Mouse (Mus musculus): ENCODE measurements at regions not wholly inside any gene's neighbourhood (a gene's known extent, or its start where the extent isn't known, plus 50 kb on each side); places are given as distances from the start of the nearest gene placed in this dataset.

DNA sequence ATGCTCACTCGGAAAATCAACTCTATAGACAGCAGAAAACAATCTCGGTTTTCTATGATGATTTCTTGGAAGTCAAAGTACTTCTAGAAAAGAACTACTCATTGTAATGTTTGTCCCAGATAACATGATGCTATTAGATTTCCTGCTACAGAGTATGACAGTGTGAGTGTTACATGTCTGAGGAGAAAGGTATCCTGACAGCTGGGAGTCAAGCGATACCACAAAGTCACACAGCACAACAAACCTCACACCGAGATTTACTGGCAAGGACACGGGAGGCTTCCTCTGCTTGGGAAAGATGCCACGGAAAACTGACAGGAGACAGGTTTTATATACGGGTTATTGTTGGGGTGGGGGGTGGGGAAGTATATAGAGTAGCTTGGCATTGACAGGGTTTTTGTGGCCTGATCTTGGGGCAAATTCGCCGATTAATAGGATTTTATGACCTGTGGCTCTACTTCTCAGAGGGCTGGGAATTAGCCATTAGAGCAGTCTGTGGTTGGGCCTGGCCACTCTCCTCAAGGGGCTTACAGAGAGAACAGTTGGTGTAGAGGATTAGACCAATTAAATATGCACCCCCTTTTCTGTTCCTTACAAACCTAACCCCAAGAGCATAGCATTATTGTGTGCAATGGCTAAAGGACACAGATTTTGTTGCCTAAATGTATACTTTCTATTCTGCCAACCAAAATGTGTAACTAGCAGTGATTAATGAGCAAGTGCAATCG lies 209.2 kb upstream of the Sfrp2 start:
- ATAC-seq, result no peak

DNA sequence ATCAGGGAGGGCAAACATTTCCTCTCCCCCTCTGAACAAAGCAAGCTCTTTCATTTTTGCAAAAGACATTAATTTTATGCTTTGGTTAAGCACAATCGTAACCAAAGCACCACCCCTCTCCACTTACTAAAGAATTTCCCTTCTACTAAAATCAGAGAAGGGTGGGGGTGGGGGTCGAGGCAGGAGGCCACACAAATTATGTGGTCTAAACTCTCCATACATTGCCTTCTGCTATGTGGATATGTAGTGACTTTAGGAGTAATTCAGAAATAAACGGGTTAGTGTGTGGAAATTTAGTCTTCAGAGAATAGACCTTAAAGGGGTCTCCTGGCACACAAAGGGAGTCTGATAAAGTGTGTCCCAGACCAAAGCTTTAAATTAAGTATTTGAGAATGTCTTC lies 204.1 kb upstream of the Sfrp2 start:
- ATAC-seq, result no peak

DNA sequence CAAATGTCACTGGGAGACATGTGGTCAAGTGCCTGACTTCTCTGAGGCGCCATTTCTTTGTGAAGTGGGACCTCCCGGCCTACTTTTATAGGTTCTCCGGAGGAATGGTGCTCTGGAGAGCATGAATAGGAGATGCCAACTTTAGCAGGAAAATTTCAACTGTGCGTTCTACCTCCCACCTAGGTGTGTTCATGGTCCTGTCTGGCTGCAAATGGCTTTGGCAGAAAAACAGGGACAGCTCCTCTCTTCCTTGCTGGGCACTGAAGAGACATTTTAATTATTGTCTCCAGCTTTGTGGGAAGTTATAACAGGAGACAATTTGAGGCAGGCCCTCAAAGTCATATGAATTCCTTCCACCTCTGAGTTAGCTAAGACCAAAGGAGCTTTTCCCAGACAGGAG lies 190.6 kb upstream of the Sfrp2 start:
- no peak for ATAC-seq

DNA sequence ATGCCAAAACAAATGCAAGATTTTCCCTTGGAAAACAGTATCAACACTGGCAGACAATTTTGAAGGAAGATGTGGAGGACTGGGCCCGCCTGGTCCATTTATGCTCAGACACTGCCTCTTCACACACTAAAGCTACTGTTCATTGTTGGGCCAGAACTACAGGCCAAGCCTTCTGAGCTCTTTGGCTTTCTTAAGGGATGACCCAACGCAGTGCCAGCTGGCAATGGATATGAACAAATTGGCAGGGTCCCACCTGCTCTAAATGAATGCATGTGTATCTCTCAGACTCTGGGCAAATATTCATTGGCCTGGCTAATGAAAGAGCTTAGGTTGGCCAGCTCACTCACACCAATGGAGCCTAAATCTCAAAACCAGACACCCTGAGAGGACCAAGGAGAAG lies 190.0 kb upstream of the Sfrp2 start:
- no peak for ATAC-seq

DNA sequence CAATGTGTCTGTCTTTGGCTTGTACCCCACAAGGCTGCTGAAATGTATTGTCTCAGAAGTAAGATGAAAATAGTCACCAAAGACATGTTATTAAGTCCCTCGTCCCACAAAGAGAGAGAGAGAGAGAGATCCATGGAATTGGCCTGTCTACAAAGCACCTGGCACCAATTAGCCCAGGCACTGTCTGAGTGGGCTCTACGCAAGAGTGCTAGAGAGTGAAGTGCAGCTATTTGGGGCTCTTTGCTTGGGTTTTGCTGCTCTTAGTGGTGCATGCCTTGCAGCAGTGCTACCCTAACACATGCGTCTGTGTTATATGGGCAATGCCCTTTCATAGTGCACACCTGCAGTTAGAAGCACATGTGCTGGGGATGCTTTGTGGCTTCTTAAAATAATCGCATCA lies 185.4 kb upstream of the Sfrp2 start:
- ATAC-seq, result no peak

DNA sequence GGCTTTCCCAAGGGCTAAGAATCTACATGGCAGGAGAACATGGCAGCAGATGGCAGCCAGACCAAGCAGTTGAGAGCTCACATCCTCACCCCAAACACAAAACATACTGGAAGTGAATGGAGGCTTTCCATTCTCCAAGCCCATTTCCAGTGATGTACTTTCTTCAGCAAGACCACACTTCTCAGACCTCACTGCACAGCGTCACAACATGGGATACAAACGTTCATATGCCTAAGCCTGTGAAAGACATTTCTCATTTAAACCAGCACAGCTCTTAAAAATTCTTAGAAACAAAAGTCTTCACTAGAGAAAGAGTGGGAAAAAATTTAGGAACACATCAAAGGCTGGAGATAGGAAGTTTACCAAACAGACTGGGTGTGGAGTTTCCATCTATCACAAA lies 183.9 kb upstream of the Sfrp2 start:
- no peak for ATAC-seq

DNA sequence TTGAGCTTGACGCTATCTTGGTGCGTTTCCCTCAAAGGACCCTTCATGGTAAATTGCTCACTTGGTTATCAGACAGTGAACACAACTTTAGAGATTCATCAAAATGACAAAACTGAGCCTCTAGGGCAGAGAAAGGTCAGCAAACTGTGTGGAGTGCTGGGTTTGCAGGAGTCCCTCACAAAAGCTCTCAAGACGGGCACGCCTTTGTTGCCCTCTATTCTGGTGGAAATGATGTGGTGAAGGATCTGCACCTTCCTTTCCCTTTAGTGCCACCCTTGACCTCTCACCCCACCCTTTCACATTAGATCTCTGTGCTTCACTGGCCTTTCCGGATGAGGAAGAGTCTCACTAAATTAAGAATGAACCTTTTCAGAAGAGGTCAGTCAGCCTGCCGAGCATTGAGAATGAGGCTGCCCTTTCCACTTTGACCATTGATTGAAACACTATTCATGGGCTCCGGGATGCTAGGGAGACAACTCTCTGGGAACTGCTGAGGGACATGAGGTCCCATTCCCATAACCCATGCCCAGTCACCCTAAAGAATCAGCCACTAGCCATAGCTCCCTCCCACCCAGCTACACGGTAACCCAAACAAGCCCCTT lies 182.9 kb upstream of the Sfrp2 start:
- ATAC-seq, result no peak

DNA sequence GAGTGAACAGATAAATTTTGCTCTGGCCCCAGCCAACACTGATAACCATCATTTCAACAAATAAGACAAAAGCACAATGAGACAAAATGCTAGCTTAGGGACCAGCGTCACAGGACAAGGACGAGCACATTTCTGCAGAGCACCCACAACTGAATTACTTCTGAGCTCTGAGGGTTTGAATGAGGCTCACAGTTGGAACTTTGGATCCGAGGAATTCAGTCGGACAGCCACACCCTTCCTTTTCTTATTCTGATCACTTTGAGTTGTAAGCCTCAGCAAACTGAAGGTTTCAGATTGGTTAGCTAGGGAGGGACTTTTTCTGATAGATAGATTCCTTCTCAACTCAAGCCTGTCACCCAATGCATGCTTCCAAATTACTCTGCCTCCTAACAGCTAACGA lies 180.0 kb upstream of the Sfrp2 start:
- ATAC-seq, result no peak

DNA sequence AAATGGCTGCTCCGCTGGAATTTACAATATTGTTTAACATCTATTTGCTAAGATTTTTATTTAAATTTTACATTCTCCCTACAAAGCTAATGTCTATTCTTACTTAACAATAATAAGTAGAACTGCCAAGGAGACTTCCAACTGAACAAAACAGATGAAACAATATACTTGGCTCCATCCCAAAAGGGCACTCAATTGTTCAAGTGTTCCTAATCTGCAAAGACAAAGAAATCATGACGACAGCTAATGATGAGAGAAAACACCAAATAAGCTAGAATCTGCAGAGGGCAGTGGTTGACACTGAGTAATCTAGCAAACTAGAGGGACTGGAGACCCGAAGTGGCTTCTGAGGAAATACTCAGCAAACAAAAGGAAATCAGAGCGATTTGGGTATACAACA lies 179.6 kb upstream of the Sfrp2 start:
- ATAC-seq, result no peak

DNA sequence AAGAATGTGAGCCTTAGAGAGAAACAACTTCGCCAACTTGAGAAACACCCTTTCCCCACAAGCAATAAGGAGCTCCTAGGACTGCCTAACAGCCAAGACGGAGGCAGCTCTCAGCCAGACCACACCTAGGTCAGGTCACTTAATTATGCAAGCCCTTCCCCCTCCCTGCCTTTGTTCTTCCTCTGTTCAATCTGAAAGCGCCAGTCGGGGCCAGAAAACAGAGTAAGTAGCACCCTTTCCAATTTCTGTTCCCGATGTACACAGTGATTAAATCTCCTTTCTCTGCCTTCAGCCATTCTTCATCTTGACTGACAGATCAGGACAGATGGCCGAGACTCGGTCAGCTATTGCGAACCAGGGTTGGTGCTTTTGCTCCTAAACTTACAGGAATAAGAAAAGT lies 177.0 kb upstream of the Sfrp2 start:
- no peak for ATAC-seq

DNA sequence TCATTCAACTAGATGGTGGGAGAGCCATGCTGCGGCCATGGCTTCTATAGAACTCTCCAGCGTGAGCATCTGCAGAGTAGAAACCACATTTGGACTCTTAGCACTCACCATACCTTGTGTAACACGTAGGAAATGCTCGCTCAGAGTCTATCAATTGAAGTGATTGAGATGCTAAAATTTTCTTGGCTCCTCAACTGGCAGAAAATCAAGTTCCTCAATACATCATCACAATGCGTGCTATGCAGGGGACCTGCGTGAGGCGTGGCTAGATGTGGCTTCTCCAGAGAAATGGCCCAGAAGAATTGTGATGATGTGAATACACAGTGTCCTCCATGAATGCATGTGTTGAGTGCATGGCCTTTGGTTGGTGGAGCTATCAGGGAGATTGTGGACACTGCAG lies 174.9 kb upstream of the Sfrp2 start:
- ATAC-seq, result no peak

DNA sequence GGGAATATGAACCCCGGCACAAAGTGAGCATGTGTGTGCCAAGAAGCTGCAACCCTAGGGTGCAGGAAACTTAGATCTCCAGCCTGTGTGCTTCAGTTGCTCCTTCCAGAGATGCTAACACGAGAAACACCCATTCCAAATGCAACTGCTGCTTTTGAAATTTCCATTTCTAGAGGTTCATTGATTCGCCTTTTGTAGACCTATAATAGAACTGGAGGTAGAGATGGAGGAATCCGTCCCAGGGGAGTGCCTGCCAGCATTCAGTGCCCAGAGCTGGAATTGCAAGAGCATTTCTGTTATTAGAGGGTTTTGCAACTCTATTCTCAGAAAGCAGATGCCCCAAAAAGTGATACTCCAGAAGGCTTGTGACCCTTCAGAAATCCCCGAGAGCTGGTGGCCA lies 172.8 kb upstream of the Sfrp2 start:
- ATAC-seq, result no peak

DNA sequence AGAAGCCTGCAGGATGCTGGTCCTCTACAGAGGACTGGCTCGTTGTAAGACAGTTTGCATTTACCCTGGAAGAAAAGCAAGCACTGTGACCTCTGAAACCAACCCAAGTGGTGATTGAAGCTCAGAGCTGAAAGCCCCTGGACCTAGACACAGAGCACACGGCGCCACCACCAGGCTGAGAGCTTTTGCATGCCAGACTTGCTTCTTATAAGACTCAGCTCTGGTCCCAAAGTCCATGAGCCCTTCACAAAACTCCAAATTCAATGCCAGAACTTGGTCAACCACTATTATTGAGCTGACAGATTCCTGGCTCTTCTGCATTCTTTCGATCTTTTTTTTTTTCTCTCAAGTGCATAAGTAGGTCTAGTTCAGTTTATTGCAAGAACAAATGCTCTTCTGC lies 164.6 kb upstream of the Sfrp2 start:
- no peak for ATAC-seq

DNA sequence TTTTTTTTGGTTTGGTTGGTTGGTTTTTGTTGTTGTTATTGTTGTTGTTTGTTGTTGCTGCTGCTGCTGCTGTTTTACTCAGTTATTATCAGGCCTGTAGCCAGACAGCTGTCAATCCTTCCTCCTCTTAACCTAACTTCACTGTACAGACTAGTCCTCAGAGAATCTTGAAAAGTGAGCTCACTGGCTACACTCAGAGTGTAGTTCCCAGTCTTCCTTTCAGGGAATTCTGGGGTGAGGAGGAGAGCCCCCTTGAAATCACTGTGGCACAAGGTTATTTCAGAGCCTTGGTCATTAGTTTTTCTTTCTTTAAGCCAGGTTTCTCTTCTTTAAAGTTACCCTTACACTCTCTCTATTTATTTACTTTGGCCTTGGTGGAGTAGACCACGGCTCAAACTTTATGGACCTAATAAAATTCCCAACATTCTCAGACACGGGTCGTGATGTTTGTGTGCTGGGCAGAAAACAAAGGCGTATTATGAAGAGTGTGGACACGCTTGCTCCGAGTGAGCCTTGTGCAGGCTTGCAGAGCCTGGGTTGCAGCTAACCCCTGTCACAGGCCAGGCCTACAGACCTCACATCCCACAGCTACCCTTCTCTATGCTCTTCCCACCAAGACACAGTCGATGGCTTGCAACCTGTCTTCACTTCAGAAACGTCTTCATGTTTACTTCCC lies 156.9 kb upstream of the Sfrp2 start:
- ATAC-seq, result no peak

DNA sequence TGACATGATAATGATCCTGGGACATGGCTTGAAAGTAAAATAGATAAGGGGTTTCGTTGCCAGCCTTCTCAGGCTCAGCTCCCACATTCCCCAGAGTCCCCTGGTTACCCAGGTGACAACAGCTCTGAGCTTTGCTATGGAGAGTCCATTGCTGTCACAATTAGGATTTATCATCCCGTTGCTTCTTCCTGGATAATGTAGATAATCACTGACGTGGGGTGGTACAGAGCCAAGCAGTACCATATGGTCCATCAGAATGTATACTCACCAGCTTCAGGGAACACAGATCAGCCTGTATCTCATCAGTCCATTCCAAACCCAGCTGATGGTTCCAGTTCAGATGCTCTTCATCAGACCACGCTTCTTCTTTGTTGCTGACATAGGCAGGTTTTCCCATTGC lies 145.7 kb upstream of the Sfrp2 start:
- no peak for ATAC-seq

DNA sequence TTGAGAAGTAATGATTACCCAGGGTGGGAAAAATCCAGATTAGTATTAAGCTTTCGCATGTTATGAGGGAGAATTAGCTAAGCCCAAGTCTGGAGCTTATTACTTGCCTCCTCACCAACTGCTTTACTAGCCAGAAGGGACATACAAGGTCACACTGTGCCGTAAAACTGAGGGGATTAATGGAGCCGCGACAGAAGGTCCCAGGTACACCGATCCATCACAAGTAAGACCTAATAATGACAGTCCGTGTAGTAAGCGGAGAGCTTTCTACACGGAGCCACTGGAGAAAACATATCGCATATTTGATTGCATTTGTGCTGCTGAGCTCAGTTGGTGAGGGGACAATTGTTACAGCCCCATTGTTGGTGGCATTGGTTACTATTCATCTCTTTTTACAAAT lies 133.1 kb upstream of the Sfrp2 start:
- ATAC-seq, result no peak

DNA sequence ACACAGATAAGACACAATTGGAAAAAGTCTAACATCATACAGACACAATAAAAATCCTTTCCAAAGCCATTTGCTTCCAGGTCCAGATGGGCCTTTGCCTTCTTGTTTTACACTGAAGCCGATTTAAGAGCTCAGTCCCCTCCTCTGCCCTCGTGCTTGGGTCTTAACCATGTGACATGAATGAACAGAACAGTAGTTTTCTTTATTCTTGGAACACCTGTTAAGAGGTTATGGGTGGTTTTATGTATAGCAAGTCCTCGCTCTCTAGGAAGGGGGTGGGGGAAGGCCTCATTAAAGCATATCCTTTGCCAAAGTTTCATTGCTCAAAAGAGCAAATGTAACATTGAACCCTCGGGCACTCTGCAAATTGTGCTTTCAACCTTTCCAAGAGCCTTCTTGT lies 125.7 kb upstream of the Sfrp2 start:
- ATAC-seq, result no peak

DNA sequence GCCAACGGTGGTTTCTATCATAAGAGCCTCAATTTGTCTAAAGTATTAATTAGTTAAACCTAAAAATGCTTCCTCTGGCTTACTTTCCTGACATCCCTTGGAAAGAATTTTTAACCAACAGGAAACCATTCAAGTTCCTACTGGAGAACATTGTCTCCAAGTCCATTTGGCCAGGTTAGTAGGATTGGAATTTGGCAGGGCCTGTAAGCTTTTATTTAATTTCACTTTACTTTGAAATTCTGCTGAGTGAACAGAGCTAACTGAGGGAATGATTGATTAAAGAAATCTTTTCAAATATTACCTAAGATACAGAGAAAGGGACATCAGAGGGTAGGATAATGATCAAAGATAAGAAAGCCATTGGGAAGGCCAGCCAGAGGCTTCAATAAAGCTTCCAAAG lies 102.4 kb upstream of the Sfrp2 start:
- ATAC-seq, result no peak

DNA sequence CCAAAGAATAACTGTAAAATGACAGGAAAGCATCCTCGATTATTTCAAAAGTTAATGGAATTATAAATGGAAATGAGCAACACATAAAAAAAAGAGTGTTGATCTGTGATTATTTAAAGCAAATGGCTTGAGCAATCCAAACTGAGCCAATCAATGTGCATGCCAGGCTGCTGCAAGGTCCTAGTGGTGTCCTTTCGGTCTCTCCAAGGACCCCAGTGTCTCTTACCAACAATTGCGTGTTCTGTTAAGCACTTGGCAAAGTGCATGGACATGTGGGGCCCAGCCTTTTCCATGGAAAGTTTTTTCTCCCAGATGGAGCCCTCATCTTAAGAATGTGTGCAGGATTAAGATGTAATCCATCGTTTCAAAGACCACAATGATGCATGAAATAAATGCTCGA lies 90.0 kb upstream of the Sfrp2 start:
- no peak for ATAC-seq

DNA sequence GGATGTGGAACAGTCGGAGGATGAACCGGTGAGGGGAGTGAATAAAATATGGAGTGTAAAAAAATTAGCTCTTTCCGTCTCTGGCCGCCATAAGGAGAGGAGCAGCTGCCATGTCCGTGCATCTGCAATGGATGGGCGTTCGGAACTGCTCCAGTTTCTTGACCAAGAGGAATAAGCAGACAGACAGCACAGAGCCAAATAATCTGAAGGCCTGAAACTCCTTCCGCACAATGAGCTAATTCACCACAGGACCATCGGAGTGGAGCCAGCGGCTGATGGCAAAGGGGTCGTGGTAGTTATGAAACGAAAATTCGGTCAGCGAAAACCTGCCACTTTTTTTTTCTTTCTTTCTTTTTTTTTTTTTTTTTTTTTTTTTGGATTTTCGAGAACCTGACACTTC lies 79.5 kb upstream of the Sfrp2 start:
- ATAC-seq, result no peak

DNA sequence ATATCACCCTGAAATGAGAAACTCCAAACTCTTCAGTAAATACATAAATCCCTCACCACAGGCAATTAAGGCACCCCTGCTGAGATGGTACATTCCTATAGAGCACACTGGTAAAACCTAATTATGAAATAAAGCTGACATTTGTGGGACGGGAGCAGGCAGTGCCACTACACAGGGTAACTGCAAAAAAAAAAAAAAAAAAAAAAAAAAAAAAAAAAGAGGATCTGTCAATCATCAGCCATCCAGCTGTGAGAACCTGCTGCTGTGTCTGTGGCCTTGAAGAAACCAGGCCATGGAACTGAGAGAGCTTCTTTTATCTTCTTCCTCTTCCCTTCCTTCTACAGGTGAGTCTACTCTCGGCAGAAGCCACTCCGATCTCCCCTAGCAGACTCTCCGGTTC lies 78.6 kb upstream of the Sfrp2 start:
- no peak for ATAC-seq

DNA sequence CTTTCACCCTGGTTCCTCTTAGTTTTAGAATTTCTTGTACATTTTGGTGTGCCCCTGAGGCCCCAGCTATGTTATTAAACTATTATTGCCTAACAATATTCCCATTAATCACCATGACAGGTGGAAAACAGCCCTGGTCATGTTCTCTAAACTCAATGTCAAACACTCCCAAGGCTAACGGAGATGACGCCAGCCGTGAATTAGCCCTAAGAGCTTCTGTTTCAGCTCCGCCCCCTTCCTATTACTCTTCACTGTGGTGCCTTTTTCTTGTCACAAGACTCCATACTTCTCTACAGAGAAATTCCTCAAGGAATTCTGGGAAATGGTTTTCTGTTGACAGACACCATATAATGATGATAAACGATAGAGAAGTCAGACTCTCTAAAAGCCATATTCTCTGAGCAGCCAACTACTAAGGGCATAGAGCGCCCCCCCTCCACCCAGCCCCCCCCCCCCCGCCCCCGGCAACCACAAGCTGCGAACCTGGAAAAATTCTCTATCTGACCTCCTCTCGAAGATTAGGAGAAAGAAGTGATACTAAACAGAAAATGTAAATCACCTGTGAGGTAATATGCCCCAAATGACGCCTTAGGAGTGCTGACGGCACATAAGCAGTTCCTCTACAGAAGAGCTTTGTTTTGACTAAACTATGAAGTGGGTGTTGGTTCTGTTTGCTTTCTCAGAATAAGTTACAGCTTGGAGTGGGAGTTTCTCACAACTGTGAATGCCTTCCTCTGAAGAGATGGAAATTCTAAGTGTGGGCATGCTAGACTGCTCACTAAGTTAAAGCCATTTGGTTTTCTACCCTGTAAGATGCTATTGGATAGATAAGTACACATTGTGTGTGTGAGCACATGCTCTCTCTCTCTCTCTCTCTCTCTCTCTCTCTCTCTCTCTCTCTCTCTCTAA lies 76.8 kb upstream of the Sfrp2 start:
- ATAC-seq, result no peak

DNA sequence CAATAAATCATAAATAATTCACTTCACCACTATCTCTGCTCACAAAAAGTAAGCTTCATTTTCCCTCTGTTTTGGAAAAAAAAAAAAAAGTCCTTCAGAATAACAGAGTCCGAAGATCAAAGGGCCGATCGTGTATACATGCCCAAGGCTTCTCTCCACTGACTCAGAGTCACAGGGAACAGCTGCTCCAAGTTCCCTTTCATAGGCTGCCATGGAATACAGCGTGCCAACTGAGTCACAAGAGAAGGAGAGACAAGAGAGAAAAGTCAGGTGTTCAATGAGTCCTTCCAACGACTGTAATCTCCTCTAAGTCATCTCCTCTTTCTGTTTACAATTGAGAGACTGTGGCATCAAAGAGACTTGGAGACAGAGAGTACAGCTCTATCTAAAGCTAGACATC lies 71.6 kb upstream of the Sfrp2 start:
- ATAC-seq, result no peak
